Mouse (Mus musculus) ES-E14 (cell line): ENCODE measurements around the gene Sgsh.

ENCODE experiments used
- CHD2 ChIP-seq: IDR thresholded peaks from 2 replicates; pipeline ENCODE4 v1.6.1; 2014; ENCODE audit warnings: mild to moderate bottlenecking, low read depth, low read length, inconsistent platforms
- HCFC1 ChIP-seq: IDR thresholded peaks from 2 replicates; pipeline ENCODE4 v1.6.1; 2012; ENCODE audit warnings: low read length, inconsistent platforms, borderline replicate concordance; ENCODE audit not compliant: insufficient read depth

DNA sequence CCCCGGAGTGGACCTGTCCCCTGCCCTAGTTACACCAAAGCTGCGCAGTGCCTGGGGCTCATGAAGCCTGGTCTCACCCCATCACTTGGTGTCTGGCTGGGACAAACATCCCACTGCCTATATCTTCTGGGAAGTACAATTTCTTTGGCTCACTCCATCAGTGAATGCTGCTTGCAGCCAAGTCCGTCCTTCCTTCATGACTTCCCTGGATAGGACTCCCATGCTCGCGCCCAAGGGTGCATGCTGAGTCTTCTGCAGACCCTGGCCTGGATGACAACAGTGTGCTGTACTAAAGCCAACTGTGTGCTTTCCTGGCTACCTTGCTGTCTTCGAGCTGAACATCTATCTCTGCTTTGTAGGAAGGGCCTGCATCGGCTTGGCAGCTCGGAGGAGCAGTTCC lies 11.2 kb downstream of the Sgsh start:
- TF ChIP-seq CHD2 (no peak), HCFC1 (no peak)
